Comparison of ENCODE assay signal across 7 mouse cellular contexts in the genomic region with DNA sequence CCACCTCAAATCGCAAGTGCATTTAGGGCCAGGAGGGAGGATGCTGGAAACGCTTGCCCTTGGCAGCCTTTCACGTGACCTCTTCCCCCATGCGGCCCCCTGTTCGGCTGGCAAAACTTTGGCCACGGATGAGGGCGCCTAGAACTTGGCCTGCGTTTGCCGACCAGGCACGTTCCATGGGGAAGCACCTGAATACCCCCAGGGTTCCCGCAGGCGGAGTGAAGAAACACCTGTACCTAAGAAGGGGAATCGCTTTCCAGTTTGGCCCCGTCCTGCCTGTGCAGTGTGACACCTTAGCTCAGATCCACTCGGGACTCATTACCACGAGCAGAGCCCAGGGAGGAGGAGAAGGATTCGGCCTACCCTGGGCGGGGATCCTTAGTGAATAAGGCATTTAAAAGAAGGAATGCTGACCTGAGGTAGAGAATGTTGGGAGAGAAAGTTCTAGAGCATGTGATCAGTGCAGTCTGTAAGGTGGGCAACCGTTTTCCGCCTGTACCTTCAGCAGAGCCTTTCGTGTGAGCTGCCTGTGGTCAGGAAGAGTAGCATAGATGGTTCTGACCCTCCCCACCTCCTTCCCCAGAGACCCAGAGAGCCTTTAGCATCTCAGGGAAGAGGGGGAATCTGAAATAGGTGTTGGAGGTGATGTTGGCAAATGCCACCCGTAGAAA. TPM values are rescaled to one million over a fixed set of nuclear protein-coding genes. Genes with fewer than 3 reads are reported as not detected.
DNase-seq lines count a peak whose midpoint lies in the region; ATAC-seq and TF ChIP-seq lines count a peak whose summit lies in the region.

No protein-coding gene starts in this region.

- in situ Hi-C loops in ES-E14 (cut with MboI; ENCODE audit: low sequenced_read_pairs in 2 of 2, unreplicated experiment in 2 of 2): no loop called here

- H3K4me3 ChIP-seq in C2C12 (ENCODE audit: insufficient read depth, poor library complexity, severe bottlenecking) (peak overlapping the region; percentile 69), ES-E14 (ENCODE audit: insufficient read depth in 1 of 2, low read depth in 1 of 2, low read length in 2 of 2, poor library complexity in 1 of 2, severe bottlenecking in 1 of 2) (peak overlapping the region; percentile 93 to 96)
- H3K4me3 ChIP-seq in embryonic facial prominence, embryonic 13.5 days: peak overlapping the region; percentile 89
- H3K4me3 ChIP-seq in hindbrain, postnatal 0 days (ENCODE audit: low read length): peak overlapping the region; percentile 75
- H3K4me3 ChIP-seq in liver, embryonic 14.5 days (ENCODE audit: insufficient read depth in 1 of 2, low read depth in 2 of 2, low read length in 2 of 2): peak overlapping the region; percentile 56 to 84

- H3K4me1 ChIP-seq in ES-E14 (ENCODE audit: control insufficient read depth in 2 of 2, insufficient read depth in 2 of 2, low read length in 2 of 2, poor library complexity in 1 of 2): peaks cover 7 to 12% of the 10 kb centered on the region in 2 experiments
- peaks cover 37% of the 10 kb centered on the region for H3K4me1 ChIP-seq in embryonic facial prominence, embryonic 13.5 days
- H3K4me1 ChIP-seq in hindbrain, postnatal 0 days (ENCODE audit: insufficient read depth, low read length): peaks cover 9% of the 10 kb centered on the region; the same call in 1 of the 2 replicates
- peaks cover 20 to 28% of the 10 kb centered on the region in 2 experiments for H3K4me1 ChIP-seq in liver, embryonic 14.5 days (replicated peaks; ENCODE audit: control insufficient read depth in 2 of 2, insufficient read depth in 2 of 2, low read length in 1 of 2)

- peak overlapping the region; percentile 25 for H3ac ChIP-seq in C2C12 (ENCODE audit: control insufficient read depth, insufficient read length, low read depth)

- ATAC-seq in embryonic facial prominence, embryonic 13.5 days (ENCODE audit: insufficient number of reproducible peaks, insufficient read depth, low FRiP score, low TSS enrichment, low read depth): no peak
- ATAC-seq in hindbrain, postnatal 0 days: no peak
- no peak for ATAC-seq in liver, embryonic 14.5 days (ENCODE audit: insufficient read depth)

- no peaks in the 10 kb centered on the region for H3K27me3 ChIP-seq in C2C12 (ENCODE audit: control insufficient read depth, insufficient read depth, insufficient read length)
- H3K27me3 ChIP-seq in embryonic facial prominence, embryonic 13.5 days: no peaks in the 10 kb centered on the region
- H3K27me3 ChIP-seq in hindbrain, postnatal 0 days (ENCODE audit: insufficient read depth, low read length): no peaks in the 10 kb centered on the region
- no peaks in the 10 kb centered on the region for H3K27me3 ChIP-seq in liver, embryonic 14.5 days (ENCODE audit: control insufficient read depth, insufficient read depth, low read length)

- TF ChIP-seq EP300 in liver, embryonic 14.5 days (IDR thresholded peaks at IDR 0.05; ENCODE audit: low read depth): no peak

- TF ChIP-seq CTCF in C2C12 (IDR thresholded peaks at IDR 0.05; ENCODE audit: control insufficient read depth, insufficient read depth, insufficient read length): no peak
- TF ChIP-seq CTCF in hindbrain, postnatal 0 days (IDR thresholded peaks at IDR 0.05; ENCODE audit: low read depth): no peak
- no peak for TF ChIP-seq CTCF in liver, embryonic 14.5 days (IDR thresholded peaks at IDR 0.05; ENCODE audit: low read depth)

- WGBS in embryonic facial prominence, embryonic 13.5 days: 5% methylated on average over 22 of the region's 22 CpGs
- 8% methylated on average over 22 of the region's 22 CpGs for WGBS in hindbrain, postnatal 0 days
- 17% methylated on average over 22 of the region's 22 CpGs for whole genome bisulfite sequencing in liver, embryonic 14.5 days (ENCODE audit: insufficient replicate concordance)

- H3K79me2 ChIP-seq in C2C12 (ENCODE audit: control insufficient read depth, insufficient read depth): peaks cover 57% of the 10 kb centered on the region

- peak overlapping the region; percentile 41 for H3K27ac ChIP-seq in ES-E14 (ENCODE audit: insufficient read depth, low read depth, low read length, poor library complexity, severe bottlenecking)
- H3K27ac ChIP-seq in embryonic facial prominence, embryonic 13.5 days: peak overlapping the region; percentile 97
- H3K27ac ChIP-seq in hindbrain, postnatal 0 days: peak overlapping the region; percentile 90; the same call in 1 of the 2 replicates
- H3K27ac ChIP-seq in liver, embryonic 14.5 days: no peak overlapping the region

- H3K36me3 ChIP-seq in C2C12 (ENCODE audit: control insufficient read depth, insufficient read depth) (peaks cover 5% of the 10 kb centered on the region), ES-E14 (ENCODE audit: control insufficient read depth, insufficient read depth, low read length, poor library complexity, severe bottlenecking) (peaks cover 2% of the 10 kb centered on the region)
- H3K36me3 ChIP-seq in embryonic facial prominence, embryonic 13.5 days: no peaks in the 10 kb centered on the region
- no peaks in the 10 kb centered on the region for H3K36me3 ChIP-seq in hindbrain, postnatal 0 days (ENCODE audit: insufficient read depth, low read length)
- H3K36me3 ChIP-seq in liver, embryonic 14.5 days (replicated peaks; ENCODE audit: control insufficient read depth, insufficient read depth, low read depth): no peaks in the 10 kb centered on the region

- H3K79me3 ChIP-seq in C2C12 (ENCODE audit: low read depth): peaks cover 13% of the 10 kb centered on the region

- peak overlapping the region; percentile 73 for H3K4me2 ChIP-seq in embryonic facial prominence, embryonic 13.5 days
- peak overlapping the region; percentile 66 for H3K4me2 ChIP-seq in hindbrain, postnatal 0 days (ENCODE audit: low read depth, low read length)
- H3K4me2 ChIP-seq in liver, embryonic 14.5 days (ENCODE audit: low read depth): peak overlapping the region; percentile 97

- H3K9ac ChIP-seq in ES-E14 (ENCODE audit: insufficient read depth, low read depth, low read length, poor library complexity, severe bottlenecking): peak overlapping the region; percentile 98
- H3K9ac ChIP-seq in embryonic facial prominence, embryonic 13.5 days: peak overlapping the region; percentile 95
- peak overlapping the region; percentile 81 for H3K9ac ChIP-seq in hindbrain, postnatal 0 days (replicated peaks; ENCODE audit: low read length)
- H3K9ac ChIP-seq in liver, embryonic 14.5 days (replicated peaks): peak overlapping the region; percentile 80

- DNase-seq in ES-E14 (ENCODE audit: low read depth, low spot score): no peak
- peak; percentile 26 for DNase-seq in hindbrain, postnatal 0 days (ENCODE audit: low spot score)
- no peak for DNase-seq in liver, embryonic 14.5 days (ENCODE audit: low read depth in 3 of 3, low spot score in 3 of 3)
- no peak for DNase-seq in left cerebral cortex, adult 8-10 months (ENCODE audit: low spot score in 2 of 2)
- no peak for DNase-seq in layer of hippocampus, adult 9-11 months

- H3K9me3 ChIP-seq in ES-E14 (ENCODE audit: control insufficient read depth, insufficient read depth, low read depth, low read length): no peaks in the 10 kb centered on the region
- H3K9me3 ChIP-seq in embryonic facial prominence, embryonic 13.5 days: no peaks in the 10 kb centered on the region
- H3K9me3 ChIP-seq in hindbrain, postnatal 0 days (ENCODE audit: low read length): no peaks in the 10 kb centered on the region
- no peaks in the 10 kb centered on the region for H3K9me3 ChIP-seq in liver, embryonic 14.5 days (ENCODE audit: control insufficient read depth, low read length)

TF ChIP-seq in C2C12, 6 proteins besides CTCF, POLR2A, EP300 and RAD21:
- TF ChIP-seq USF1 (IDR thresholded peaks at IDR 0.05; ENCODE audit: low read depth) (peak; percentile 24), MYOG (IDR thresholded peaks at IDR 0.05; ENCODE audit: control insufficient read depth, extremely low read depth, insufficient read length) (no peak)

TF ChIP-seq in ES-E14, 5 proteins besides CTCF, POLR2A, EP300 and RAD21:
- TF ChIP-seq ZC3H11A (IDR thresholded peaks at IDR 0.05; ENCODE audit: borderline replicate concordance, low read depth, low read length) (no peak), CHD2 (IDR thresholded peaks at IDR 0.05; ENCODE audit: low read depth, low read length) (no peak), ZNF384 (IDR thresholded peaks at IDR 0.05; ENCODE audit: low read depth, low read length) (no peak), HCFC1 (IDR thresholded peaks at IDR 0.05; ENCODE audit: borderline replicate concordance, insufficient read depth, low read length) (no peak), MAFK (IDR thresholded peaks at IDR 0.05; ENCODE audit: insufficient read depth, low read depth, low read length) (no peak)

RNA-seq across cellular contexts. Expression of gene Lgr4, which starts 1.3 kb away (rescaled TPM):
- polyA plus RNA-seq in C2C12 (2012; fragmentation: generic; extraction: Trizol): 6.7 TPM
- total RNA-seq in ES-E14 (2012; rRNA removed): 68.9 and 108 TPM in 2 replicates
- 19.3 and 21.3 TPM in 2 replicates for polyA plus RNA-seq in embryonic facial prominence, embryonic 13.5 days (2015; fragmentation: Nextera tagmentation; extraction: Ambion mirVana)
- total RNA-seq in hindbrain, postnatal 0 days (2014; rRNA removed): 27.9 and 28.2 TPM in 2 replicates
- polyA plus RNA-seq in hindbrain, postnatal 0 days (2015; fragmentation: Nextera tagmentation; extraction: Ambion mirVana): 9.0 and 9.8 TPM in 2 replicates
- polyA plus RNA-seq in liver, embryonic 14.5 days (2012; rRNA removed): 2.9 and 3.0 TPM in 2 replicates
- polyA plus RNA-seq in liver, embryonic 14.5 days (2014; fragmentation: Nextera tagmentation; extraction: Ambion mirVana): 3.9 and 4.2 TPM in 2 replicates
- total RNA-seq in left cerebral cortex, adult 8-10 months (2022): 10 to 100 TPM; 23.0 to 26.0 (median 24.4) TPM

RNA-seq across cellular contexts. Expression of gene Lin7c, which starts 28.1 kb away (rescaled TPM):
- 13.8 TPM for polyA plus RNA-seq in C2C12 (2012; fragmentation: generic; extraction: Trizol)
- total RNA-seq in ES-E14 (2012; rRNA removed): 64.7 and 71.8 TPM in 2 replicates
- polyA plus RNA-seq in embryonic facial prominence, embryonic 13.5 days (2015; fragmentation: Nextera tagmentation; extraction: Ambion mirVana): 54.0 and 61.3 TPM in 2 replicates
- 147 and 171 TPM in 2 replicates for total RNA-seq in hindbrain, postnatal 0 days (2014; rRNA removed)
- 153 and 158 TPM in 2 replicates for polyA plus RNA-seq in hindbrain, postnatal 0 days (2015; fragmentation: Nextera tagmentation; extraction: Ambion mirVana)
- polyA plus RNA-seq in liver, embryonic 14.5 days (2012; rRNA removed): 5.2 and 7.2 TPM in 2 replicates
- polyA plus RNA-seq in liver, embryonic 14.5 days (2014; fragmentation: Nextera tagmentation; extraction: Ambion mirVana): 16.8 and 17.3 TPM in 2 replicates
- total RNA-seq in left cerebral cortex, adult 8-10 months (2022): 10 to 100 TPM; 81.6 to 85.7 (median 84.4) TPM
